Mouse (Mus musculus) T-helper 2 cell (primary cell): ENCODE results near the gene Mnat1.

ENCODE experiments used
- in situ Hi-C: fragments of 300-600 bp; cut with MboI, MseI; formaldehyde crosslinking; loops from one replicate; pipeline ENCODE4 v1.15.1; 2025; ENCODE audit warnings: high pct_unique_total_duplicates

Mnat1 gene

GRCm38 (mm10) chr12:73308711-73309110 is 185.2 kb downstream of the Mnat1 start:
- in situ Hi-C loops, result no loop called here

GRCm38 (mm10) chr12:73317706-73318686 is 194.5 kb downstream of the Mnat1 start:
- in situ Hi-C loops, result no loop called here
